Mouse (Mus musculus): ENCODE results near the gene Hoxb3. TPM values are rescaled to one million over a fixed set of nuclear protein-coding genes. Genes with fewer than 3 reads are reported as not detected.

Hoxb3 gene
- total and polyA plus RNA-seq, 3 experiments, result not detected

DNA sequence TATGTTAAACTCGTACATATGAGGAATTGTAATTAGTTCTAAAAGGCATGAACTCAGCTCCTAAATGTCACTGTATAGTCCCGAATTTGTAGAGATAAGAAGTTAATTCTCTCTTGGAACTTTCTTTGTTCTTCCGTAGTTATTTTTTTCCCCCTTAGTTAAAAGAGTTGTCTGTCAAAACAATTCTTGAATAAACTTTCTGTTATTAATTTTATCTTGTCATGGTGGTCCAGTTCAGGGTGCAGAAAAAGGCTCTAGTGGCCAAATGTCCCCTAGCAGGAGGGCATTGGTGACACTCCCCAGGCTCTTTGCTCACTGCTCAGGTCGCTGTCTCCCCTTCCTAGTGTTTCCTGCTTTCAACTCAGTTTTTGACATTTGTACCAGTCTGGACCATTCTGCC is 24.6 kb downstream of the Hoxb3 start:
- Histone ChIP-seq H3K27ac (ENCODE audit: control insufficient read depth, low read depth, low read length) (no peak overlapping the region), H3K4me1 (ENCODE audit: control insufficient read depth in 1 of 2, insufficient read depth in 2 of 2, low read length in 2 of 2) (no peaks in the 10 kb centered on the region), H3K36me3 (ENCODE audit: control insufficient read depth in 1 of 2, insufficient read depth in 2 of 2, low read length in 2 of 2) (no peaks in the 10 kb centered on the region), H3K9me3 (replicated peaks; ENCODE audit: insufficient read depth, low read length) (no peaks in the 10 kb centered on the region), H3K4me3 (ENCODE audit: control insufficient read depth in 1 of 2, insufficient read depth in 1 of 2, low read depth in 2 of 2, low read length in 2 of 2) (no peak overlapping the region), H3K27me3 (ENCODE audit: control insufficient read depth in 1 of 2, insufficient read depth in 2 of 2, low read length in 2 of 2) (peaks cover 0 to 1% of the 10 kb centered on the region in 2 experiments; a peak in 2 of 4 replicates), H3K9ac (ENCODE audit: control insufficient read depth, low read depth, low read length, poor library complexity, severe bottlenecking) (no peak overlapping the region), H3K79me2 (ENCODE audit: control insufficient read depth, insufficient read depth, low read length, poor library complexity) (no peaks in the 10 kb centered on the region)
- no peak for DNase-seq (ENCODE audit: low read depth, low spot score)
- TF ChIP-seq CHD1 (IDR thresholded peaks at IDR 0.05; ENCODE audit: low read depth, low read length), result no peak
- TF ChIP-seq EP300 (IDR thresholded peaks at IDR 0.05; ENCODE audit: low read depth in 1 of 2, low read length in 2 of 2), result no peak
- TF ChIP-seq ZNF384 (IDR thresholded peaks at IDR 0.05; ENCODE audit: low read depth, low read length), result no peak
- TF ChIP-seq POLR2AphosphoS5 (IDR thresholded peaks at IDR 0.05; ENCODE audit: borderline replicate concordance, low read depth, low read length), result no peak
- no peak for TF ChIP-seq RCOR1 (IDR thresholded peaks at IDR 0.05; ENCODE audit: low read depth, low read length)
- no peak for TF ChIP-seq UBTF (IDR thresholded peaks at IDR 0.05; ENCODE audit: borderline replicate concordance, insufficient read depth, low read depth, low read length)
- no peak for TF ChIP-seq JUND (IDR thresholded peaks at IDR 0.05; ENCODE audit: low read depth, low read length)
- TF ChIP-seq ETS1 (IDR thresholded peaks at IDR 0.05; ENCODE audit: low read depth, low read length), result no peak
- no peak for TF ChIP-seq E2F4 (IDR thresholded peaks at IDR 0.05; ENCODE audit: borderline replicate concordance, low read depth, low read length)
- TF ChIP-seq HCFC1 (IDR thresholded peaks at IDR 0.05; ENCODE audit: low read depth, low read length), result no peak
- no peak for TF ChIP-seq GATA1 (IDR thresholded peaks at IDR 0.05; ENCODE audit: low read depth, low read length)
- no peak for TF ChIP-seq SIN3A (IDR thresholded peaks at IDR 0.05; ENCODE audit: low read length)
- no peak for TF ChIP-seq TAL1 (IDR thresholded peaks at IDR 0.05; ENCODE audit: low read length)
- TF ChIP-seq ZMIZ1 (IDR thresholded peaks at IDR 0.05; ENCODE audit: low read depth, low read length), result no peak
- no peak for TF ChIP-seq MAX (IDR thresholded peaks at IDR 0.05; ENCODE audit: low read length)
- TF ChIP-seq NELFE (IDR thresholded peaks at IDR 0.05; ENCODE audit: low read depth, low read length), result no peak

DNA sequence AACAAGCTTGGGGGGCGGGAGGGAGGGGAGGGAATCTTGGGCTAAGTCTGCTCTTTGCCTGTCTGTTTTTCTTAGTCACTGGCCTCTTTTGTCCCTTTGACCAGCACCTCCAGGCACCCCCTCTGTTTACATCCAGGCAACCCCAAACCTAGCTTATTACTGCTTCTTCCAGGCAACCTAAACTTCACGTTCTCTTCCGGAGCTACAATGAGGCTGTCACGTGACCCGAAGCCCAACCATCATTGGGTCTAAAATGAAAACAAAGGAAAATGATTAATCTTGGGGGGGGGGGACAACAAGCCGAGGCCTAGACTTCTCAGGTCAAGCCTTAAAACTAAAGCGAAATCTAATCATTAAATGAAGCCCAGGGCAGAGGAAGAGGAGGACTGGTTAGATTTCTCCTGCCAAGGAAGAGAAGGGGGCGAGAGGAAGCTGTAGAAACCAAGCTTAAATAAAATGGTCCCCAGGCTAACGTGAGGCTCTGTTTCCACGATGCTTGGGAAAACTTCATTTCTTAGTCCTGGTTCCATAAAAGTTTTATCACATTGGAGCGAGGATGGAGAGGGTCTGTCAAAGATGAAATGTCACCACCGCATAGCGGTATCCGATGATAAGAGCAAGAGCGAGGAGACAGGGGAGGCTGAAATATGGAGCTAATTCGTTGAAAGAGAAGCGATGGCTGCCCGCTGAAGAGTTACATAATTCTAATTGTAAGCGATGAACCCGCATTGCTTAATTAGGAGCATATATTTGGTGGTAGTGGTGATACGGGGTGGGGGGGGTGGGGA is 25.2 kb downstream of the Hoxb3 start:
- Histone ChIP-seq H3K4me1 (ENCODE audit: control insufficient read depth in 1 of 2, insufficient read depth in 2 of 2, low read length in 2 of 2) (no peaks in the 10 kb centered on the region), H3K9me3 (replicated peaks; ENCODE audit: insufficient read depth, low read length) (no peaks in the 10 kb centered on the region), H3K27me3 (ENCODE audit: control insufficient read depth in 1 of 2, insufficient read depth in 2 of 2, low read length in 2 of 2) (peaks cover 0 to 3% of the 10 kb centered on the region in 2 experiments; a peak in 2 of 4 replicates), H3K4me3 (ENCODE audit: control insufficient read depth in 1 of 2, insufficient read depth in 1 of 2, low read depth in 2 of 2, low read length in 2 of 2) (no peak overlapping the region), H3K79me2 (ENCODE audit: control insufficient read depth, insufficient read depth, low read length, poor library complexity) (no peaks in the 10 kb centered on the region), H3K9ac (ENCODE audit: control insufficient read depth, low read depth, low read length, poor library complexity, severe bottlenecking) (no peak overlapping the region), H3K27ac (ENCODE audit: control insufficient read depth, low read depth, low read length) (no peak overlapping the region), H3K36me3 (ENCODE audit: control insufficient read depth in 1 of 2, insufficient read depth in 2 of 2, low read length in 2 of 2) (no peaks in the 10 kb centered on the region)
- DNase-seq (ENCODE audit: low read depth, low spot score), result no peak
- TF ChIP-seq MAZ (IDR thresholded peaks at IDR 0.05; ENCODE audit: low read depth, low read length) (no peak), RCOR1 (IDR thresholded peaks at IDR 0.05; ENCODE audit: low read depth, low read length) (no peak)
